Mouse (Mus musculus) forebrain, embryonic 14.5 days (tissue): ENCODE data around the gene Vmn2r36. TPM values are rescaled to one million over a fixed set of nuclear protein-coding genes. Genes with fewer than 3 reads are reported as not detected.
"Not testable (repeated sequence)": the region's sequence is repeated elsewhere in the genome, so short reads cannot be mapped to it uniquely, and the experiment has no call there.

Source experiments
- ATAC-seq: fragments of 200-750 bp; cut with Nextera tagmentation; 2 replicates; pipeline ENCODE4 v1.8.0; 2017; ENCODE audit warnings: mild to moderate bottlenecking, moderate library complexity
- DNase-seq: peaks from one replicate; pipeline ENCODE4 v3.0.0-alpha.2; 2015; ENCODE audit warnings: low spot score
- H3K27ac ChIP-seq: fragments of 300-500 bp; sonication (generic); 2 replicates; pipeline ENCODE4 v1.5.1; 2014; ENCODE audit warnings: low read depth, mild to moderate bottlenecking, control low read depth, low read length, moderate library complexity
- H3K27me3 ChIP-seq: fragments of 300-500 bp; sonication (generic); replicated peaks from 2 replicates; pipeline ENCODE4 v1.6.1; 2014; ENCODE audit warnings: low read length, control low read depth, mixed read lengths; ENCODE audit not compliant: control insufficient read depth, insufficient read depth
- H3K36me3 ChIP-seq: fragments of 300-500 bp; sonication (generic); 2 replicates; pipeline ENCODE4 v1.6.1; 2014; ENCODE audit warnings: low read length, control low read depth; ENCODE audit not compliant: control insufficient read depth, insufficient read depth
- H3K4me1 ChIP-seq: fragments of 300-500 bp; sonication (generic); 2 replicates; pipeline ENCODE4 v1.6.1; 2014; ENCODE audit warnings: antibody characterized with exemption, low read length, control low read depth; ENCODE audit not compliant: control insufficient read depth, insufficient read depth
- H3K4me2 ChIP-seq: fragments of 300-500 bp; sonication (generic); 2 replicates; pipeline ENCODE4 v1.6.1; 2014; ENCODE audit warnings: mild to moderate bottlenecking, control low read depth, low read length
- H3K4me3 ChIP-seq: fragments of 300-500 bp; sonication (generic); 2 replicates; pipeline ENCODE4 v1.5.1; 2014; ENCODE audit warnings: low read depth, low read length, control low read depth
- H3K9ac ChIP-seq: fragments of 300-500 bp; sonication (generic); 2 replicates; pipeline ENCODE4 v1.6.1; 2014; ENCODE audit warnings: mild to moderate bottlenecking, low read length, control low read depth, moderate library complexity
- H3K9me3 ChIP-seq: fragments of 300-500 bp; sonication (generic); replicated peaks from 2 replicates; pipeline ENCODE4 v1.6.1; 2016; ENCODE audit warnings: low read length, control low read depth, mixed read lengths; ENCODE audit not compliant: control insufficient read depth
- WGBS: fragments of 180-500 bp; shearing (Covaris S2); extraction: QIAGEN DNeasy Blood & Tissue Kit; methylation state at CpG from one replicate; pipeline ENCODE4 v1.1.7; 2014; 5-methylcytosine and 5-hydroxymethylcytosine counted together
- polyA plus RNA-seq: library from polyadenylated mRNA; unstranded; fragments of >200 nt; fragmentation: Nextera tagmentation; extraction: Ambion mirVana; gene quantifications from 2 replicates; pipeline ENCODE4 v1.2.1, GENCODE M21; 2014

Vmn2r36 gene
- polyA plus RNA-seq = not detected in 2 replicates

DNA sequence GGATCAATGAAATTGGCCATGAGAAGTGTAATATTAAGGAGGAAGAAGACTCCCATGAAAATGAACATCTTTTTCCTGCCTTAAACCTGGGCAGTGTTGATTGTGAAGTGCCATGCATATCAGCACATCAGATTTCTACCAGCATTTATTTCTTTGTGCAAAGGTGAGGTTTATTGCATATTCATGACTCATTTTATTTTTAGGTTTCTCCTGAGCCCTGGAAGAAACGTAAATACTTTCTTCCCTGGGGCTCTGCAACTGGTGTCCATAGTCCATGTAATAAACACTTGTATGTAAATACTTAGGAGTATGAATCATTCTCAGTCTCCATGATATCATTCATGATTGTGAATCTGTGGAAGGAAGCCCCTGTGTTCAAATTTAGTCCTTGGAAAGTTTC lies at the start of gene Vmn2r36:
Gene Vmn2r36 (minus strand): TSS at position 101 of the 400 bp plus-strand sequence.
- not testable (repeated sequence) for H3K27me3 ChIP-seq

More for the DNA sequence above, at the start of gene Vmn2r36:
- DNase-seq, H3K4me1 ChIP-seq, ATAC-seq, H3K4me3 ChIP-seq, H3K27ac ChIP-seq, H3K4me2 ChIP-seq, H3K9me3 ChIP-seq, H3K9ac ChIP-seq, H3K36me3 ChIP-seq: not testable (repeated sequence)
- no CpG with 5 or more reads among the region's 1 CpGs for WGBS

Other genes with a start within 250 kb of the Vmn2r36 start
- not detected in 2 replicates for gene Vmn2r34, start 213.0 kb downstream of the Vmn2r36 start, polyA plus RNA-seq
- not detected in 2 replicates for gene Vmn2r35, start 82.6 kb downstream of the Vmn2r36 start, polyA plus RNA-seq